Mouse (Mus musculus) cerebellum, postnatal 10 days (tissue): ENCODE data around the gene Car5b.
A peak's percentile ranks its signal among the peaks of the same experiment; 100 is the strongest.

Experiments
- DNase-seq, 2 experiments: peaks; one replicate each; pipeline ENCODE4 v3.0.0; 2021; ENCODE audit warnings: mixed read lengths in 2 of 2

Gene Car5b

DNA sequence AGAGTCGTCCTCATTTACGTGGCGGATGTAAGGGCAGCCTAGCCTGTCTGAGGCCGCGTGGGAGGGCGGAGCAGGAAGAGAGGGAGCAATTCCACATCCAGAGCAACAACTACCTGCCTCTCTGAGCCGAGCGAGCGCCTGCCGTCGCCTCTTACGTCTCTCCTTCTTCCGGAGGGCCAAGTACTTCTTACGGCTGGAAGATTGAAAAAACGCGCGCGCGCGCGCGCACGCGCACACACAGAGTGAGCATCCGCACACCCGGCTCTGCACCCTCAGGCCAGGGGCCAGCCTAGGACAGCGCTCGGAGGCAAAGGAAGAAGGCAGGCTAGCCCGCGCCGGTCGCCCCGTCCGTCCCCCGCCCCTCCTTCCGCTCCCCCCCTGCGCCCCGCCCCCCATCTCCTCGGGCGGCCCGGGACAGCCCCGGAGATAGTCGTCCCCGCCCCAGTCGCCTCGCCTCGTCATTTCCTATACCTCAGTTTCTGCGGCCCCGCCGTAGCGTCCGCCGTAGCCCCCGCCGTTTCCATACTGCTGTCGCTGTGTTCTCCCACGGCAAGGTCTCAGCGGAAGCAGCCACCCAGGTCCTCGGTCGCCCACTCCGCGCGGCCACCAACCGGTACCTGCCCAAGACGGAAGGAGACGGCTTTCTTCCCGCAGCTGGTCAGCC is 69.9 kb downstream of the Car5b start:
- peak; percentile 75 to 78 for DNase-seq

DNA sequence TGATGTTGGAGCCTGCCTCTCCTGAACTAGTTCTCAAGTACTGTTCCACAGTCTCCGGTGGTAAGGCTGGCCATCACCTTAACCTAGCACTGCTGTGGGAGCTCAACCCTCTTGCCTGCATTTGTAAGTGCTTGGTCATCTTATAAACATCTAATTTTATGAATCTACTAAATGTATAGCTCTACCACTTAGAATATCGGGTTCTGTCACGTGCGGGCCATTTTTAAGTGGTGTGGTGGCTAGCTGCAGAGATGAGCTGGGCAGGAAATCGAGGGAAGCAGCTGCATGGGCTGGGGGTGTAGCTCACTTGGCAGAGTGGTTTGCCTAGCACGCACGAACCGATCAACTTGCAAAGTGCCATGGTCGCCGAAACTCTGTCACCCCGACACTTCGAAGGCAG is 70.4 kb downstream of the Car5b start:
- DNase-seq: no peak

DNA sequence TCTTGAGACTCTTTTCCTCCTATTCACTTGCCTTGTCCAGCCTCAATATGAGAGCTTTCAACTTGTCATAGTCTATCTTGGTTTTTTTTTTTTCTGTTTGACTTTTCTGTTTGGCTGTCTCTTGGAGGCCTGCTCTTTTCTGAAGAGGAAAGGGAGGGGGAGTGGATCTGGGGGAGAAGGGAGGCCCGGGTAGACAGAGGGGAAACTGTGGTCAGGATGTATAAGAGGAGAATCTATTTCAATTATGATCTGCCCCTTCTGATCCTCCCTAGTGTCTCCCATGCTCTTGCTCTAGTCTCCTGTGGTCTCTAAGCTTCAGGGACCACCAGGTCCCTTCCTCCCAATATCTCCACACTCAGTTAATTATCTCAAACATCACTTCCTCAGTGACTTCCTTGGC is 76.2 kb downstream of the Car5b start:
- DNase-seq: no peak

DNA sequence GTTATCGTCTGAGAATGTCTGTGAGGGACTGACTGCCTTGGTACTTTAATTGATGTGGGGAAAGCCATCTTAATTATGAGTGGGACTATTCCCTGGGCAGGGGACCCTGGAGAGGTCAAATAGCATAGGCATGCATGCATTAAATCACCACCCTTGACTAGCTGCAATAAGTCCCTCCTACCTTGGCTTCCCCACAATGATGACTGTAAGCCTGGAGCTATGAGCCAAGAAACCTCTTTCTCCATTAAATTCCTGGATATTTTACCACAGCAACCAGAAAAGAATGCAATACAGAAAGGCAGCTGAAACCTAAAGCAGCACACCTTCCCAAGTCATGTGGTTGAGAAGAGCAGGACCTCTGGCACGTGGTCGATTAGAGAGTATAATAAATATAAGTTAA is 83.4 kb downstream of the Car5b start:
- no peak for DNase-seq

DNA sequence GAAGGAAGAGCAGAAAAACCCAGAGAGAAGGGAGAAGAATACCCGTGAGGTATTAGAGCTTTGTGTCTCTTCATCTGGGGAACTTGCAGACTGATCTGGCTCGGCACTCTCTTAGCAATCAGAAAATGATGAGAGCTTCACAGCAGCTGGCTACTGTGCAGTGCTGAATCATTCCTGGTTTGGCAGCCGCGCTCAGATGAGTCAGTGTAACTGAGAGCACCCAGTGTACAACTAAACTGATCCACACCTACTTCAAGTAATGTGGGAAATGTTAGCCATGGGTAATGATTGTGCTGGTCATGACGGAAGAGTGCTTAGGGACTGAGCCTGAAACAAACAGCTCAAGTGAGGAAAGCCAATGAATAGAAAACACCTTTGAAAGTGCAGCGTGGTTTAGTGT is 89.2 kb downstream of the Car5b start:
- no peak for DNase-seq

DNA sequence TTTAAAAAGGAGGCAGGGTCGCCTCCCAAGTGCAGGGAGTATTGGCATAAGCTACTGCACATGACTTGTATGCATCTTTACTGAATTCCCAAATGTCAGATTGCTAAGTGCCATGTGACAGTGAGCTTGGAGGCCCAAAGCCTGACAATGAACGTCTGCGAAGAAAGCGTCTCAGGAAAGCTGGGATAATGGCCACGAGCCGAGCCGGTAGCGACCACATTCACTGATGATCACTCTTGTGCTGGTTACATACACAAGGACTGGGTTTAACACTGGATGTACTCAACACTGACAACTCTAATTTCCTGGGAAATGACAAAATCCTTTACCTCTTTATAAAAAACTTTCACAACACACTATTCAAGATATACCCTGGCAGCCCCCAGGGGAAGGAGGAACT is 93.1 kb downstream of the Car5b start:
- DNase-seq: no peak

DNA sequence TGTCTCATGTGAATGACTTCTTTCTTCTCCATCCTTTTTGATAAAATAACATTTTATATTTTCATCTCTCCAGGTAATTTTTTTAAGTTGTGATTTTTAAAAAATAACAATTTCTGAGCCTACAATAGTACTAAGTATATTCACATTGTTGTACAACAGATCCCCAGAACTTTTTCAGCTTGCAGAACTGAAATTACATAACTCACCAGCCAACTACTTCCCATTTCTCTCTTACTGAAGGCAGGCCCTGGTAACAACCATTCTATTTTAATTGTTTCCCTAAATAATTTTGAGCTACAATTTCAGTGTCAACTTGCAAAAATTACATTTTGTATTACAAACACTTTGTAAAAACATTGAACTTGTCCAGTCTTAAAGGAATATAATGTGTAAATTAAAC is 98.2 kb downstream of the Car5b start:
- no peak for DNase-seq
